Mouse (Mus musculus) ES-Bruce4 (cell line): Measurements from ENCODE around the gene Rfc5.

Source experiments
- CTCF ChIP-seq: IDR thresholded peaks from one replicate; pipeline ENCODE4 v1.8.1; 2011; ENCODE audit warnings: low read depth, low read length
- EP300 ChIP-seq: IDR thresholded peaks from 2 replicates; pipeline ENCODE4 v1.6.1; 2011; ENCODE audit warnings: low read depth, low read length; ENCODE audit not compliant: insufficient read depth
- POLR2A ChIP-seq: IDR thresholded peaks from one replicate; pipeline ENCODE4 v1.8.1; 2011; ENCODE audit warnings: low read length; ENCODE audit not compliant: insufficient read depth

- TF ChIP-seq POLR2A (no peak), CTCF (no peak), EP300 (peak; percentile 97)
These were observed 7.8 kb upstream of the Rfc5 start for GRCm38 (mm10) chr5:117396596-117397014.
